ENCODE assay signal across 8 mouse cellular contexts in genomic region chr2:71090660-71091445, GRCm38 (mm10). TPM values are rescaled to one million over a fixed set of nuclear protein-coding genes. Genes with fewer than 3 reads are reported as not detected.
DNase-seq lines count a peak whose midpoint lies in the region; TF ChIP-seq lines count a peak whose summit lies in the region.

No protein-coding gene starts in this region.

- intact Hi-C loops in heart, postnatal 14 days (cut with DNase I), result no loop called here

- TF ChIP-seq POLR2A in brain, embryonic 14.5 days (IDR thresholded peaks at IDR 0.05; ENCODE audit: borderline replicate concordance, extremely low read depth, insufficient read depth, insufficient read length, poor library complexity, severe bottlenecking), result no peak

- peak; percentile 41; the same call in 1 of the 2 replicates for TF ChIP-seq CTCF in brain, embryonic 14.5 days (IDR thresholded peaks at IDR 0.05; ENCODE audit: borderline replicate concordance, extremely low read depth, insufficient read depth, insufficient read length)

- peak; percentile 19 for DNase-seq in heart, postnatal 4 days
- DNase-seq in heart, postnatal 14 days, result no peak
- peak; percentile 36 for DNase-seq in 416B (ENCODE audit: low read depth)
- peak; percentile 20 for DNase-seq in brain, embryonic 14.5 days (ENCODE audit: low read depth)
- DNase-seq in lung, postnatal 10 days, result peak; percentile 28
- DNase-seq in layer of hippocampus, postnatal 36 days, result no peak
- DNase-seq in adrenal gland, postnatal 4 days (ENCODE audit: low spot score in 2 of 2), result no peak
- DNase-seq in right cerebral cortex, postnatal 10 days (ENCODE audit: low spot score in 2 of 2), result no peak

RNA-seq across cellular contexts. Expression of gene Cybrd1, which starts 26.9 kb away (rescaled TPM):
- 1 to 10 TPM; 1.2 to 1.3 TPM for total RNA-seq in heart, postnatal 4 days (2021)
- 1 to 10 TPM; 1.1 to 1.5 TPM for total RNA-seq in heart, postnatal 14 days (2021)
- 4.0 and 9.4 TPM in 2 replicates for polyA plus RNA-seq in brain, embryonic 14.5 days (2012; rRNA removed)
- total RNA-seq in layer of hippocampus, postnatal 36 days (2021), result 1 to 10 TPM; 3.7 to 4.0 TPM
- total RNA-seq in adrenal gland, postnatal 4 days (2021), result 1 to 10 TPM; 2.9 to 3.0 TPM

RNA-seq across cellular contexts. Expression of gene Mettl8, which starts 35.5 kb away (rescaled TPM):
- 1 to 10 TPM; 4.4 to 5.7 TPM for total RNA-seq in heart, postnatal 4 days (2021)
- 1 to 10 TPM; 5.6 to 5.9 TPM for total RNA-seq in heart, postnatal 14 days (2021)
- polyA plus RNA-seq in brain, embryonic 14.5 days (2012; rRNA removed), result 11.8 and 13.2 TPM in 2 replicates
- 10 to 100 TPM; 13.7 to 15.0 TPM for total RNA-seq in layer of hippocampus, postnatal 36 days (2021)
- total RNA-seq in adrenal gland, postnatal 4 days (2021), result 10 to 100 TPM; 15.7 to 17.9 TPM

RNA-seq across cellular contexts. Expression of gene Dcaf17, which starts 35.7 kb away (rescaled TPM):
- 1 to 10 TPM; 5.2 to 7.1 TPM for total RNA-seq in heart, postnatal 4 days (2021)
- 1 to 10 TPM; 5.1 to 8.1 TPM for total RNA-seq in heart, postnatal 14 days (2021)
- polyA plus RNA-seq in brain, embryonic 14.5 days (2012; rRNA removed), result 10.0 and 11.2 TPM in 2 replicates
- 10 to 100 TPM in 1 of 2 experiments, 1 to 10 TPM in 1; 9.9 to 15.3 TPM for total RNA-seq in layer of hippocampus, postnatal 36 days (2021)
- 10 to 100 TPM; 17.6 TPM for total RNA-seq in adrenal gland, postnatal 4 days (2021)

Comparison
In these comparisons a context has a peak if more than half of its experiments do, and no peak if none do; other contexts are left out.
1. DNase-seq: peak in heart, postnatal 4 days (single experiment), 416B (single experiment), brain, embryonic 14.5 days (single experiment) and lung, postnatal 10 days (single experiment); none in heart, postnatal 14 days (0 of 2), layer of hippocampus, postnatal 36 days (0 of 2), adrenal gland, postnatal 4 days (0 of 2) and right cerebral cortex, postnatal 10 days (0 of 2).